Mouse (Mus musculus) bone marrow, adult 2 months (tissue): Measurements from ENCODE around the gene Ly6g6f. TPM values are rescaled to one million over a fixed set of nuclear protein-coding genes. Genes with fewer than 3 reads are reported as not detected.

Source experiments
- H3K27ac ChIP-seq: fragments of 200-500 bp; 2 replicates; pipeline ENCODE4 v1.5.1; 2012; ENCODE audit warnings: low read depth, mild to moderate bottlenecking, control low read depth, inconsistent platforms, low read length; ENCODE audit not compliant: control insufficient read depth, poor library complexity, insufficient read depth
- H3K4me1 ChIP-seq: fragments of 200-500 bp; 2 replicates; pipeline ENCODE4 v1.6.1; 2011; ENCODE audit warnings: low read length; ENCODE audit not compliant: control insufficient read depth, insufficient read depth
- H3K4me3 ChIP-seq: fragments of 200-500 bp; replicated peaks from 2 replicates; pipeline ENCODE3; 2011; ENCODE audit warnings: mild to moderate bottlenecking, low read depth, low read length, control low read depth; ENCODE audit not compliant: control insufficient read depth
- CTCF ChIP-seq: fragments of 200-500 bp; IDR thresholded peaks from 2 replicates; pipeline ENCODE4 v1.5.1; 2011; ENCODE audit warnings: low read length, control low read depth; ENCODE audit not compliant: control insufficient read depth, insufficient read depth
- POLR2A ChIP-seq: fragments of 200-500 bp; IDR thresholded peaks from 2 replicates; pipeline ENCODE4 v1.6.1; 2011; ENCODE audit warnings: low read depth, mild to moderate bottlenecking, control low read depth, low read length, borderline replicate concordance; ENCODE audit not compliant: control insufficient read depth
- WGBS: fragments of 180-500 bp; shearing (Covaris S2); methylation state at CpG from one replicate; pipeline ENCODE4 v1.1.7; 2018; 5-methylcytosine and 5-hydroxymethylcytosine counted together
- polyA plus RNA-seq: library from polyadenylated mRNA; stranded (reverse); fragments of >200 nt; gene quantifications from 2 replicates; pipeline ENCODE4 v1.2.4, GENCODE M21; 2011; ENCODE audit warnings: low replicate concordance; ENCODE audit not compliant: missing spikeins, insufficient read depth, insufficient read length

Gene Ly6g6f
- polyA plus RNA-seq, 1 experiment: 53.1 TPM

GRCm38 (mm10) chr17:35068213-35068914 is 17.0 kb downstream of the Ly6g6f start:
- no peak for TF ChIP-seq POLR2A
- TF ChIP-seq CTCF: no peak
- no peak overlapping the region for H3K27ac ChIP-seq
- H3K4me3 ChIP-seq: no peak overlapping the region
- 70% methylated on average over 17 of the region's 17 CpGs for WGBS
- H3K4me1 ChIP-seq: no peaks in the 10 kb centered on the region; the same call in 1 of the 2 replicates

DNA sequence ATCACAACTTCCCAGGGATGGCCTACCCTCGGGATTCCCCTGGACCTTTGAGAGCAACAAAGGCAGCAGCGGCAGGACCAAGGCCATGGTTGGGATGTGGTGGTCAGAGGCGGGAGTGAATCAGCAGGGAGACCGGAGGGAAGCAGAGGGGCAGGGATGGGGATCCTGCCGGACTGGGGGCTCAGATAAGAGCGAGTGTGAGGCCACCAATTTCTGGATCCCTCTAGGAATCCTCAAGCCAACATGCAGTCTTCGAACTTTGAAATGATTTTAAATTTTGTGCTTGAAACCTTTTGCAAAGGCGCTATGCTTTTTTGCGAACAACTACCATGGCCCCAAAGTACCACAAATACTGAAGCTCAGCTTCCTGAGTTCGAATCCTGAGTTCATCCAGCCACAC is 19.3 kb downstream of the Ly6g6f start, which contains the start of gene Mpig6b:
Mpig6b (minus strand) TSS at position 101 of the 400 bp plus-strand sequence.
- no peaks in the 10 kb centered on the region; the same call in 1 of the 2 replicates for H3K4me1 ChIP-seq
- 48% methylated on average over 10 of the region's 10 CpGs for WGBS

DNA sequence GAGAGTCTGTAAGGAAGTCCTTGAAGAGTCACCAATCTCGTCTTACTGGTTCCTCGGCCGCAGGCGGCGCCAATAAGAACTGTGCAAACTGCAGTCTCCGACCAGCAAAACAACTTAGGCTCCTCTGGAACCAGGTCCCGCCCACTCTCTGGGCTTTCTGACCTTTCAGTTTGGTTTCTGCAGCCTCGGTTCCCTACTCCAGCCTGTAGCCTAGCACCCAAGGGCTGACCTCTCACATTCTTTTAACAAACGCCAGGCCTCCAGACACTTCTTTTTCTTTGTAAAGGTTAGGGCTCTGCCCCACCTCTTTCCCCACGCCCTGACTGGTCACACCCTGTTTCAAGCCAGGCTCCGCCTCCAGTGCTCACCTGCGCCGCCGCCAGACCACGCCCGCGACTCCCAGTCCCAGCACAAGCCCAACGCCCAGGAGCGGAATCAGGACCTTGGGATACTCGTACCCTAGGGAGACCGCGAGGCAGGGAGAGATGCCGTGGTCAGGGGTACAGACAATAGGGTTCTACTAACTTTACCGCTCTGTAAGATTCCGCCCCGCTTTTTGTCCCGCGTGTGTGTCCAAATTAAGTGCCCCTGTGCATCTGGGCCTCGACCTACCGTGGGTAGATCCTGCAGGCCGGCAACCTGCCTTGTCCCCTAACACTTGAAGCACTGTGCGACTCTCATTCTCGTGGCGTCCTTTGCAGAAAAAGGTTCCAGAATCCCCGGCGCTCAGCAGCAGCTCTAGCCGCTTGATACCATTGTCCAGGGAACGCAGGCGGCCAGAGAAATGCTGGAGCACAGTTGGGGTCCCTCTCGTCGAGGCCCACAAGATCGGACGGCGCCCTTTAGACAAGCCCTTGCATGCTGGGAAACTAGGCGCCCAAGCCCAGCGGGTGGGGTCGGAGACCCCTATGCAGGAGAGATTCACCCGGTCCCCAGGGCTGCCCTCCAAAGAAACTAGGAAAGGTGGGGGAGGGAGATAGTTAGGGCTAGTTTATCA is 20.2 kb downstream of the Ly6g6f start, which contains the start of gene Ly6g6c:
Ly6g6c (plus strand) TSS at position 438 of the 997 bp plus-strand sequence.
- H3K4me1 ChIP-seq: no peaks in the 10 kb centered on the region; the same call in 1 of the 2 replicates
- WGBS: 2% methylated on average over 48 of the region's 48 CpGs
- no peak within 1 kb of the TSS for H3K27ac ChIP-seq
- TF ChIP-seq POLR2A (0 out of 2 replicates have a peak, but pooled peaks have one; percentile 14), CTCF (no peak)
- H3K4me3 ChIP-seq: peak within 1 kb of the TSS; percentile 35

More for the DNA sequence above, 19.3 kb downstream of the Ly6g6f start, which contains the start of gene Mpig6b:
- TF ChIP-seq POLR2A: no peak
- TF ChIP-seq CTCF: no peak
- H3K4me3 ChIP-seq: peak within 1 kb of the TSS; percentile 35
- H3K27ac ChIP-seq: no peak within 1 kb of the TSS

GRCm38 (mm10) chr17:35064378-35064877 is 21.0 kb downstream of the Ly6g6f start:
- no peak overlapping the region for H3K4me3 ChIP-seq
- 52% methylated on average over 10 of the region's 10 CpGs for WGBS
- no peak for TF ChIP-seq CTCF
- TF ChIP-seq POLR2A: no peak

GRCm38 (mm10) chr17:35063466-35063865 is 21.9 kb downstream of the Ly6g6f start:
- H3K4me3 ChIP-seq: no peak overlapping the region
- no peak overlapping the region for H3K27ac ChIP-seq
- WGBS: 77% methylated on average over 3 of the region's 3 CpGs
- TF ChIP-seq CTCF (no peak), POLR2A (no peak)
- H3K4me1 ChIP-seq: no peaks in the 10 kb centered on the region; the same call in 1 of the 2 replicates

More at GRCm38 (mm10) chr17:35064378-35064877, 21.0 kb downstream of the Ly6g6f start:
- no peak overlapping the region for H3K27ac ChIP-seq
- H3K4me1 ChIP-seq: no peaks in the 10 kb centered on the region; the same call in 1 of the 2 replicates

DNA sequence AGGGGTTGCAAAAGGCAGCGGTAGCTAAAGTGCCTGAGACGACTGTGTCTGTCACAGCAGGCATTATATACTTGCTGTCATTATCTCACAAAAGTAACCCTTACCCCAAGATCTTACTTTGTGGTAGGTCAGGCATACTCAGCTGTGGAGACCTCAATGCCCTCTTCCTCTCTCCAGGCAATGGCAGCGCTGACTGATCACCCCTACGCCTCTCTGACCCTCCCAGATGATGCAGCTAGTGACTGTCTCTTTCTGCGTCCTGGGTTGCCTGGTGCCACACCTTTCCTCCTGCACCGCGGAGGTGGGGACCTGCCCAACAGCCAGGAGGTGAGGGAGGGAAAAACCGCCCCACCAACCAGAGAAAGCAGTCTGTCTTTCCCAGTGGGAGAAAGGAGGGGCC is 24.1 kb downstream of the Ly6g6f start:
- TF ChIP-seq CTCF (no peak), POLR2A (no peak)
- 84% methylated on average over 8 of the region's 8 CpGs for WGBS
- H3K4me1 ChIP-seq: no peaks in the 10 kb centered on the region; the same call in 1 of the 2 replicates

DNA sequence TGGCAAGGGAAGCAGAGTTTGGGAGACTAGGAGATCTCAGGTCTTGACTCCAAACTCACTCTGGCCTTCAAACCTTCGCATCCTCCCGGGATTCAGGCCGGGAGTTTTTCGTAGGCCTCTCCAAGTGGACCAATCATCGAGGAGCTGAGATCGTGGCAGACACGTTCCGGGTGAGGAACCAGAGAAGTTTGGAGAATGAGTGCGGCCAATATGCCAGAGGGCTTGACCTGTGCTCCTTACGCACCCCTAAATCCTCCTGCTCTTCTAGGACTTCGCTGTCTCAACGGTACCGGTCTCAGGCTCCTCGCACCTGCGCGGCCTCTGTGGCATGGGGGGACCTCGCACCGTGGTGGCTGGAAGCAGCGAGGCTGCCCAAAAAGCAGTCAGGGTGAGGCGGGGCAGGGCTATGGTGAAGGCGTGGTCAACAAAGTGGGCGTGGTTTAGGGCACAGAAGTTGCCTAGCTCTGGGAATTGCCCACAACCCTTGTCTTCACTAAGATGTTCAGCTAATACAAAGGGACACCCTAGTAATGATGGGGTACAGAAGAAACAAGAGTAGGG is 24.6 kb downstream of the Ly6g6f start:
- WGBS: 81% methylated on average over 22 of the region's 22 CpGs
- TF ChIP-seq CTCF (no peak), POLR2A (no peak)
- Histone ChIP-seq H3K4me3 (no peak overlapping the region), H3K27ac (no peak overlapping the region), H3K4me1 (no peaks in the 10 kb centered on the region; the same call in 1 of the 2 replicates)

More for the DNA sequence above, 24.1 kb downstream of the Ly6g6f start:
- Histone ChIP-seq H3K4me3 (no peak overlapping the region), H3K27ac (no peak overlapping the region)
